Mouse (Mus musculus) stomach, embryonic 15.5 days (tissue): ENCODE measurements at regions not wholly inside any gene's neighbourhood (a gene's known extent, or its start where the extent isn't known, plus 50 kb on each side); places are given as distances from the start of the nearest gene placed in this dataset.

Source experiments
- ATAC-seq: fragments of 200-750 bp; cut with Nextera tagmentation; 2 replicates; pipeline ENCODE4 v1.8.0; 2017; ENCODE audit warnings: low read depth, moderate number of reproducible peaks, moderate TSS enrichment; ENCODE audit not compliant: insufficient read depth, low FRiP score
- H3K27ac ChIP-seq: fragments of 300-500 bp; sonication (generic); 2 replicates; pipeline ENCODE4 v1.5.1; 2015; ENCODE audit warnings: mild to moderate bottlenecking, inconsistent platforms
- H3K27me3 ChIP-seq: fragments of 300-500 bp; sonication (generic); replicated peaks from 2 replicates; pipeline ENCODE4 v1.6.1; 2015; ENCODE audit warnings: inconsistent platforms
- H3K36me3 ChIP-seq: fragments of 300-500 bp; sonication (generic); 2 replicates; pipeline ENCODE4 v1.6.1; 2015; ENCODE audit warnings: inconsistent platforms
- H3K4me1 ChIP-seq: fragments of 300-500 bp; sonication (generic); 2 replicates; pipeline ENCODE4 v1.6.1; 2015; ENCODE audit warnings: inconsistent platforms
- H3K4me2 ChIP-seq: fragments of 300-500 bp; sonication (generic); 2 replicates; pipeline ENCODE4 v1.6.1; 2015; ENCODE audit warnings: mild to moderate bottlenecking, inconsistent platforms
- H3K4me3 ChIP-seq: fragments of 300-500 bp; sonication (generic); replicated peaks from 2 replicates; pipeline ENCODE4 v1.5.1; 2015; ENCODE audit warnings: inconsistent platforms
- H3K9ac ChIP-seq: fragments of 300-500 bp; sonication (generic); 2 replicates; pipeline ENCODE4 v1.6.1; 2015; ENCODE audit warnings: inconsistent platforms
- H3K9me3 ChIP-seq: fragments of 300-500 bp; sonication (generic); 2 replicates; pipeline ENCODE4 v1.6.1; 2016; ENCODE audit warnings: inconsistent platforms
- WGBS: fragments of 180-500 bp; shearing (Covaris S2); methylation state at CpG from one replicate; pipeline ENCODE4 v1.1.7; 2015; 5-methylcytosine and 5-hydroxymethylcytosine counted together

DNA sequence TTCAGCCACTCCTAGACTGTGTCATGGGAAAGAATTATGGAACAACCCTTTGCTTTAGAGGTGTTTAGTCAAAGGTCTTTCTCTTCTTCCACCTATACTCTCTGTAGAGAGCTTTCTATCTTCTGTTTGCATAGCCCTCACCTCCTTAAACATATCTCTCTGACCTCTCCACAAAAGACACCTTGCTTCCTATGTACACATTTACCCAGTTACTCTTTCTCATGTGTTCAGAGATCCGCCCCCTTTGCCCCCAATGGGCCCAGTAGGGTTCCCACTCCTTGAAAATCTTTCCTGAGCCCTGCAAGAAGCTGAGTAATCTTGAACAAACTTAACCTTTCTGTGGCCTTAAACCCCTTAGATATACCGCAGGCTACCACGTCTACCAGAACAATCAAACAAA is 2734.4 kb upstream of the 5930422O12Rik start:
- ATAC-seq = peak; percentile 72
- H3K36me3 ChIP-seq = no peaks in the 10 kb centered on the region
- WGBS = 65% methylated on average over 3 of the region's 3 CpGs

DNA sequence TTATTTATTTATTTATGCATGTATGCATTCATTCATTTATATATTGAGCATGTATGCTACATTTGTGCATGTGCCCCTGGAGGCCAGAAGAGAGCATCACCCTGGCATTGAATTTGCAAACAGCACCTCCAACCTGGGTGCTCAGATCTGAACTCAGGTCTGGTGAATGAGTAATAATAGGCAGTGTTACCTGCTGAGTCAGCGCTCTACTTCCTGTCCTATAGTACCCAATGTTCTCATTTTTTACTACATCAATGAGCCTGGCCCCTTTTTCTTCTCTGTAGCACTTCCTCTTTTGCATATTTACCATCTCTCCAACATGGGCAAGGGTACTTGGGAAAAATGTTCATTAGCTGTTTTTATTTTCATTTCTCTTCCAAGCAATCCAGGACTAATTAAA is 2711.9 kb upstream of the 5930422O12Rik start:
- Histone ChIP-seq H3K27ac (no peak overlapping the region), H3K9ac (no peak overlapping the region), H3K4me3 (no peak overlapping the region), H3K4me1 (no peaks in the 10 kb centered on the region), H3K27me3 (no peaks in the 10 kb centered on the region), H3K36me3 (no peaks in the 10 kb centered on the region), H3K9me3 (no peaks in the 10 kb centered on the region), H3K4me2 (no peak overlapping the region)
- ATAC-seq = no peak
- WGBS = 92% methylated on average over 1 of the region's 1 CpGs

More for the DNA sequence above, 2734.4 kb upstream of the 5930422O12Rik start:
- Histone ChIP-seq H3K9me3 (no peaks in the 10 kb centered on the region), H3K9ac (no peak overlapping the region), H3K4me3 (no peak overlapping the region), H3K4me2 (no peak overlapping the region), H3K27ac (no peak overlapping the region), H3K4me1 (no peaks in the 10 kb centered on the region), H3K27me3 (no peaks in the 10 kb centered on the region)

DNA sequence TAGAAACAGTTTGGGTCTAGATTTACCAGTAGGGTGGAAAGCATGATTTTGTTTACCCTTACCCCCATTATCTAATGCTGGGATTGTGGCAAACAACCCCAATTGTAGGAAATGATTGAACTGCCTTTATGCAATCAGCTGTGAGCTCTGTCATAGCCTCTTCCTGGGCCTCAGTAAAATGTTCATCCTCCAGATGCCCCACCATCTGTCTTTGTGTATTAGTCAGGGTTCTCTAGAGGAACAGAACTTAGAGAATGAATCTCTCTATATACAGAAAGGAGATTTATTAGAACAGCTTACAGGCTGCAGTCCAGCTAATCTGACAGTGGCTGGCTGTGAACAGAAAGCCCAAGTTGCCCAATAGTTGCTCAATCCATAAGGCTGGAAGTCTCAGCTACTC is 2698.1 kb upstream of the 5930422O12Rik start:
- Histone ChIP-seq H3K9ac (no peak overlapping the region), H3K4me2 (no peak overlapping the region), H3K36me3 (no peaks in the 10 kb centered on the region), H3K9me3 (no peaks in the 10 kb centered on the region), H3K27me3 (no peaks in the 10 kb centered on the region), H3K27ac (no peak overlapping the region), H3K4me1 (no peaks in the 10 kb centered on the region), H3K4me3 (no peak overlapping the region)
- no peak for ATAC-seq

DNA sequence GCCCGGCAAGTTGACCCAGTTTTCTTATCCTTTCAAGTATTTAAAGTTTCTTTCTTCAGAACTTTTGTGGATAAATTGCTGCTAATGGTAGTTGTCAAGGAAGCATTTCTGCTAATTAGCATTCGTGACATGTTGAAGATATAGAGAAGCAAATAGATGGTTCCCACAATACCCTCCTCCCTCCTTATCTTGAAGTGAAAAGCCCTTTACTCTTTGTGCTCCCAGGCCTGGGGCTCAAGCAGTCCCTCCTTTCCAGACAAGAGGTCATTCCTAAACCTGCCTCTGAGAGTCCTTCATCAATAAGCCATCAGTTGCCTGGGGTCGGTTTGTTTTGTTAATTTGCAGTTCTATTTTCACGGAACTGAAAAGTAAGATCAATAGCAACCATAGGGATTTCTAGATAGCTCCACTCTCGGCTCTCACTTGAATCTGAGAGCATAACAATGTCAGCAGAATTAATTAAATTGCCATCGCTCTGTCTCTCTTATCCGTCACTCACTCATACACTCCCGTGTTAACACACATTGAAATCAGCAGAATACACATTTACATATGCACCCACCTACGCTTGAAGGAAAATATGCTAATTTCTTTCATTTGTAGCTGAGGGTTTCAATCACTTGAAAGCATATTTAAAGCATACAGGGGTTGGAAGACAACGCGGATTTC is 2695.8 kb upstream of the 5930422O12Rik start:
- ATAC-seq = no peak
- Histone ChIP-seq H3K27ac (no peak overlapping the region), H3K9me3 (no peaks in the 10 kb centered on the region), H3K9ac (no peak overlapping the region), H3K4me2 (no peak overlapping the region), H3K4me1 (no peaks in the 10 kb centered on the region), H3K27me3 (no peaks in the 10 kb centered on the region), H3K4me3 (no peak overlapping the region), H3K36me3 (no peaks in the 10 kb centered on the region)
- WGBS = 62% methylated on average over 11 of the region's 11 CpGs

DNA sequence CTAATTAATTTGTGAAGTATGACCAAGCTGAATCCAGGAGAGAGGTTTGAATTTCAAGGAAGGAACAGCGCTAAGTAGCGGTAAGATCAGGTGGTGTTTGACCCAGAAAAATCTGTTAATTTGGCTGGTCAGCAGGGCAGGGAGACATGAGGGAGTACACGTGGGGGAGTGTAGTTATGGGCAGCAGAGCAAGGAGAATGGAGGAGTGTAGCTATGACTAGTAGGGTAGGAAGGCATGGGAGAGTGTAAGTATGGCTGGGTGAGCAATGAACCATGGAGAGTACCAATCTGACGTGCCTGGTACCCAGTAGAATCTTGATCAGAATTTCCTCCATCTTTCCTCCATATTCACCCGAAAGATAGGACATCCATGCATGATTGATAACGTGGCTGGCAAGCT is 2695.1 kb upstream of the 5930422O12Rik start:
- ATAC-seq = no peak
- 70% methylated on average over 6 of the region's 6 CpGs for WGBS

DNA sequence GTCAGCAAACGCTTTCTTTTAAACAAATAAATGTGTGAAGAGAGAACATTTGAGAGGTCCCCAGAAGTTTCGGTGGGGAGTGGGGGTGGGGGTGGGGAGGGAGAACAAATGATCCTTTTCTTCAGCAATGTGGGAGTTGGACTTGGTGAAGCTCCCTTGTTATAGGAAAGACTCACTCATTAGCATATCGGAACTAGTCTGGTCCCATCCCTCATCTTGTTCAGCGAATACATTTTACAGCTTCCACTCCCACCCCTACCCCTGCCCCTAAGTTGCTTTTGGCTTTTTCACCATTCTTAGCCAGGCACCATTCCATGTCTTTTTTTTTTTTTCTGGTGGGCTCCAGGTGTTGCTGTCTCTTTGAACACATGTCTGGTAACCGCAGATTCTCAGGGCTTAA is 2693.2 kb upstream of the 5930422O12Rik start:
- ATAC-seq = no peak

More for the DNA sequence above, 2695.1 kb upstream of the 5930422O12Rik start:
- H3K9ac ChIP-seq = no peak overlapping the region
- no peak overlapping the region for H3K4me2 ChIP-seq
- H3K27ac ChIP-seq = no peak overlapping the region
- H3K9me3 ChIP-seq = no peaks in the 10 kb centered on the region
- H3K4me3 ChIP-seq = no peak overlapping the region
- H3K36me3 ChIP-seq = no peaks in the 10 kb centered on the region
- no peaks in the 10 kb centered on the region for H3K27me3 ChIP-seq
- H3K4me1 ChIP-seq = no peaks in the 10 kb centered on the region

DNA sequence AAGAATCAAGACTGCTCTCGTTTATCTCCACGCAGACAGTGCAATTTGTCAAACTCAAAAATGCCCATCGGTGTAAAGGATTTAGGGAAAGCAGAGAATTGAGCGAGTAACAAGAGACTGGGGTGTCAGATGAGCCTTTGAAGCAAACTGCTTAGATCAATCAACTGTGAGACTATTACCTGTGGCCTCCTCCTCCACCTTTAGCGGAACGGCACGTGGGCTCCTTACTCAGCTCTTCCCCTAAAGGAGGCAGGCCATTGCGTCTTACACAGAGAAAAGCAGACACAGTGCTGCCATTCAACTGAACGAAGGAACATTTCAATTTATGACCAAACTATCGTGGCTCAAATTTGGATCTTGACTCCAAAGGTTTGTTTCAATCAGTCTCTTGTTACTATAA is 2692.8 kb upstream of the 5930422O12Rik start:
- WGBS = 48% methylated on average over 10 of the region's 10 CpGs
- no peaks in the 10 kb centered on the region for H3K27me3 ChIP-seq
- no peak overlapping the region for H3K27ac ChIP-seq
- no peaks in the 10 kb centered on the region for H3K36me3 ChIP-seq
- H3K9me3 ChIP-seq = no peaks in the 10 kb centered on the region
- ATAC-seq = no peak
- peak overlapping the region; percentile 27; the same call in 1 of the 2 replicates for H3K4me2 ChIP-seq
- H3K9ac ChIP-seq = no peak overlapping the region
- H3K4me1 ChIP-seq = no peaks in the 10 kb centered on the region
- H3K4me3 ChIP-seq = no peak overlapping the region

More for the DNA sequence above, 2693.2 kb upstream of the 5930422O12Rik start:
- H3K27ac ChIP-seq = no peak overlapping the region
- no peak overlapping the region for H3K4me3 ChIP-seq
- H3K4me2 ChIP-seq = peak overlapping the region; percentile 27; the same call in 1 of the 2 replicates
- no peaks in the 10 kb centered on the region for H3K27me3 ChIP-seq
- H3K9ac ChIP-seq = no peak overlapping the region
- no peaks in the 10 kb centered on the region for H3K9me3 ChIP-seq
- H3K4me1 ChIP-seq = no peaks in the 10 kb centered on the region
- WGBS = 42% methylated on average over 5 of the region's 5 CpGs
- H3K36me3 ChIP-seq = no peaks in the 10 kb centered on the region

DNA sequence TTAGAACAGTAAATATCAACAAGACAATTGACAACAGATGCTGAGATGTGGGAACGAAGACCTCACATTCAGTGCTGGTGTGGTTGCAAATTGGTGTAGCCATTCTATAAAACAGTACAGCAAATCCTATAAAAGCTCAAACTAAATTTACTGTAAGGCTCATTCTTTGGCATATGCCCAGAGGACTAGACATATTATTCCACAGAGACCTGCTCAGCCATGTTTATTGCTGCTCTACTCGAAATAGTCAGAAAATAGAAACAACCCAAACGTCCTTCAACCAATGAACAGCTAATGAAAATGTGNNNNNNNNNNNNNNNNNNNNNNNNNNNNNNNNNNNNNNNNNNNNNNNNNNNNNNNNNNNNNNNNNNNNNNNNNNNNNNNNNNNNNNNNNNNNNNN is 2681.6 kb upstream of the 5930422O12Rik start:
- H3K9ac ChIP-seq = no peak overlapping the region
- H3K27me3 ChIP-seq = no peaks in the 10 kb centered on the region
- H3K4me3 ChIP-seq = no peak overlapping the region
- no peak overlapping the region for H3K27ac ChIP-seq
- no peaks in the 10 kb centered on the region for H3K9me3 ChIP-seq
- no peak for ATAC-seq
- no peaks in the 10 kb centered on the region for H3K36me3 ChIP-seq
- H3K4me1 ChIP-seq = no peaks in the 10 kb centered on the region
- H3K4me2 ChIP-seq = no peak overlapping the region
- WGBS = 67% methylated on average over 3 of the region's 3 CpGs
